Mouse (Mus musculus): ENCODE data around the gene D630003M21Rik.

Gene D630003M21Rik

DNA sequence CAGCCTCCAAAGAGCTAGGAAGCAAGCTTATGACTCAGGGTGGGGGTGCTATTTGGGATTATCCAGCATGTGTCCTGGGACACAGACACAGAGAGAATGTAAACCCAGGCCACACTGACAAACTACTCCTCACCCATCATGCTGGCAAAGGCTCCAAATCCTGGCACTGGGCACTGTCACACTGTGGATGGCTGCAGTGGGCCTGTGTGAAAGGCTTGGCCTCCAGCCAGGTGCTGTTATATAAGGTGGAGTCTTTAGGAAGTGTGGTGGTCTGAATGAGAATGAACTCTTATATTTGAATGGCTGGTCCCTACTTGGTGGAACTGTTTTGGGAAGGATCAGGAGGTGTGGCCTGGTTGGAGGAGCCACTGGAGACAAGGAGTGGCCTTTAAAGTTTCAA lies 7.7 kb upstream of the D630003M21Rik start:
- DNase-seq (ENCODE audit: low read depth, low spot score), result no peak

DNA sequence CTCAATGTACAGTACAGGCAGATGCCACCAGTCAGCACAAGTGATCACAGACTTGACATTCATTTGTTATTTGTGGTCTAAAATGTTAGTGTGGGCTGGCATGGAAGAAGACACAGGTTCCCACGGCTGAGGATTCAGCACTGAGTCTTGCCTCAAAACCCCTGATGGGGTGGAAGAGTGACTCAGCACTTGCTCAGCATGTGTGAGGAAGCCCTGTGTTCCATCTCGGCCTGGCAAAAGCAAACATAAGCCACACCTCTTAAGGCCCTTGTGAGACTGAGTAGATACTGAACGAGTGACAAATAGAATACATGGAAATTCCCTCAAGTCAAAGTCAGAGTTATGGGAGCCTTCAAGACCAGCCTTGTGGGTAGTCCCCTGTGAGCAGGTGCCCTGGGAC lies 4.1 kb upstream of the D630003M21Rik start:
- DNase-seq (ENCODE audit: low read depth, low spot score), result no peak

DNA sequence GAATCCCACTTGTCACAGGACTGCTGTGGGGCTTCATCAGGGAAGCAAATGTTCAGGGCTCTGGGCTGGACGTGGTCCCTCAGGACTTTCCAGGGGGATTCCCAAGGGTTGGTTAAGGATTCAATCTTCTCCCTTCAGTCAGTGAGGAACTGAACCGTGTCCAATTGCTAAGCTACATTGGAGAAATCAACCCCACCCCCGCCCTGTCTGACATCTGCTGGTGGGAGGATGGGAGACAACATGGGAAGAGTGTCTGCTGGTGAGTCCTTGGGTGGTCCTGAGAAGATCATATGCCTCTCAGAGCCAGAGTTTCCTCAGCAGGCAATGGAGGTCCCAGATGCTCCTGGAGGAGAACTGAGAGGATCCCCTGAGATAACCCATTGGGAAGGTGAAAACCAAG lies 3.4 kb upstream of the D630003M21Rik start:
- no peak for DNase-seq (ENCODE audit: low read depth, low spot score)

DNA sequence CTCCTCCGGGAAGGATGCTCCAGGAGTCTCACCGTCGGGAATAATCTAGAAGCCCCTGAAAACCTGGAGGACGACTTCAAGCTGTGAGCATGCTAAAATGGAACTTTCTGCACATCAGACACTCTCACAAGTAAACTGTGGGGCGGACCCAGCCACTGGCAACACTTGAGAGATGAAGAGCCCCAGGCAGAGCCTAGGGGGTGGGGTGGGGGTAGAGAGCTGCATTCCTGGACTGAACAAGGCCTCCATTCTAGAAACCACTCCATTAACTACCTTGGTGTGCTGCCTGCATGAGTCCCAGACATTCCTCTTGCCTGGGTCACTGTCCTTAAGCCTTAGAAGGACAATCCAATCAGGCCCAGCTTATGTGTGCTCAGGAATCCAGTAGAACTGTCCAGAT lies 2.0 kb upstream of the D630003M21Rik start:
- no peak for DNase-seq (ENCODE audit: low read depth, low spot score)

DNA sequence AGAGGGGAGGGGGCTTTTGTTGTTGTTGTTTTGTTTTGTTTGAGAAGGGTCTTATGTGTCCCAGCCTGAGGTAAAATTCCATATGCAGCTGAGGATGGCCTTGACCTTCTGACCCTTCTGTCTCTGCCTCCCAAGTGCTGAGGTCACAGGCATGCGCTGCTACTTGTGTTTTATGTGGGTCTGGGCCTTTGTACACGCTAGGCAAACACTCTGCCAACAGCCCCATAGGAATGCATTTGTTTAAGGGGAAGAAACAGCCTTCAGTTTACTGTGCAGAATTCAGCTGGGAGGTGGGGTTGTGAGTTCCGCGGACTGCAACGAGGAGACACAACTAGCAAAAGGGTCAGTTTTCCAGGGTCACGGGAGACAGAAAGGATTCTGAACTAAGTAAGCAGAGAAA lies 1.6 kb upstream of the D630003M21Rik start:
- no peak for DNase-seq (ENCODE audit: low read depth, low spot score)

DNA sequence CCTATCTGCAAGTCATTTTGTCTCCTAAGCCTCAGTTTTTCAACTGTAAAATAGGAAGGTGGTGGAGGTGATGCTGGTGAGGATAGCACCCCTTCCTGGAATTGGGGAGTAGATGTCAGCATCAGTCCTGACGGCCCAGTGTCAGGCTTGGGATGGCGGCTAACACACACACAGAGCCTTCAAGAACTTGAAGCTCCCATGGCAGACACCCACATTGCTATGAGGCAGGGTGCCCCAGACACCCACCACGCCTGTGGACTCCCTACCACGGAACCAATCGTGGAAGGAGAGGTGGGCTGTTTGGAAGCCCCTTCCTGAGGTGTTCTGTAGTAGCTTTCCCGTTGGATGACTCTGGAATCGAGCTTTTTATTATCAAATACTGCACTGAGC lies 476 bp upstream of the D630003M21Rik start:
- DNase-seq (ENCODE audit: low read depth, low spot score), result no peak

DNA sequence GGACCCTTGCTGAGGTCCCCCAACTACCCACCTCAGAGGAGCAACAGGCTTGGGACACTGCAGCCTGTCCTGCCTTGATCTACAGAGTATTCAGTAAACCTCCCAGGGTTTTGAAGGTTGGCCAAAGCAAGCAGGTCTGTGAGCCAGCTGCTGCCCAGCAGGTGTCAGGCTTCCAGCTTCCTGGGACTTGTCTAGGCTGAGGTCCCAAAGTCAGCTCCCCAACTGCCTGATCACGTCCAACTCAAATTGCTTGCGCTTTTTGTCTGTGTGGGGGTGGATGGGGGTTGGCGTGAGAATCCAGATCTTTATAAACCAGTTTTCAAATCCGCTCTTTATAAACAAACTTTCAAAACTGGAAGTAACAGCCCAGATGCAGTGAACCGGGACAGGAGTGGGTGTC lies 3.7 kb downstream of the D630003M21Rik start:
- DNase-seq (ENCODE audit: low read depth, low spot score), result no peak

DNA sequence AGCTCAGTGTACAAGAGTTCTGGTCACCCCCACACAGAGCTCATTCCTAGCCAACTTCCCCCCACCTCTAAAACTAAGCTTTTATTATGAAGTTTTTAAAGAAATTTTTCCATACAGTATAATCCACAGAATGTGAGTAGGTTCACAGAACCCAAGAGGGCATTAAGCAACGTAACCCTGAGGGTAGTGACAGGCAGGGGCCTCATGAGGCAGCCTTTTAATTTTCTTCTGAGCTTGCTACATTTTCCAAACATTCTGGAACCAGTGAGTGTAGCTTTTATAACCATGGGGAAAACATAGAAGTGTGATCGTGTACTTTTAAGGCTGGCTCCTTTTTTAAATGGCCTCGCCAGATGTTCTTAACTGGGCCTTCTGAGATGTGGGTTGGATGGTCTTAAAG lies 5.5 kb downstream of the D630003M21Rik start:
- no peak for DNase-seq (ENCODE audit: low read depth, low spot score)

DNA sequence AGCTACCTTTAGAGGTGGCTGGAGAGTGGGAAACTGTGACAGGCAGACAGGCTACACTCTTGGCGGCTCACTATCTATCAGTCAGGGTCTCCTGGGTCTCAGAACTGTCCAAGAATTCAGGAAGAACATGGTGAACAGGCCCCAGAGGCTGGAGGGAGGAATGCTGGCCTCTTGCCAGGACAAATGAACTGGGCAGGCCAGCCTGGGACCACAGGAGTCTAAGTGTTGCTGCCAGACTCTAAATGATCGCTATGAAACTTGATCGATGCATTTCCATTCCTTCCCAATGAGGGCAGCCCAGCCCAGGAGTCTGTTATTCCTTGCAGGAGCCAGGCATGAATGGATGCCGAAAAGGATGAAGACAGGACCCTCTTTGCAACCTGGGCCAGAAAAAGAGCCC lies 6.4 kb downstream of the D630003M21Rik start:
- DNase-seq (ENCODE audit: low read depth, low spot score), result no peak

DNA sequence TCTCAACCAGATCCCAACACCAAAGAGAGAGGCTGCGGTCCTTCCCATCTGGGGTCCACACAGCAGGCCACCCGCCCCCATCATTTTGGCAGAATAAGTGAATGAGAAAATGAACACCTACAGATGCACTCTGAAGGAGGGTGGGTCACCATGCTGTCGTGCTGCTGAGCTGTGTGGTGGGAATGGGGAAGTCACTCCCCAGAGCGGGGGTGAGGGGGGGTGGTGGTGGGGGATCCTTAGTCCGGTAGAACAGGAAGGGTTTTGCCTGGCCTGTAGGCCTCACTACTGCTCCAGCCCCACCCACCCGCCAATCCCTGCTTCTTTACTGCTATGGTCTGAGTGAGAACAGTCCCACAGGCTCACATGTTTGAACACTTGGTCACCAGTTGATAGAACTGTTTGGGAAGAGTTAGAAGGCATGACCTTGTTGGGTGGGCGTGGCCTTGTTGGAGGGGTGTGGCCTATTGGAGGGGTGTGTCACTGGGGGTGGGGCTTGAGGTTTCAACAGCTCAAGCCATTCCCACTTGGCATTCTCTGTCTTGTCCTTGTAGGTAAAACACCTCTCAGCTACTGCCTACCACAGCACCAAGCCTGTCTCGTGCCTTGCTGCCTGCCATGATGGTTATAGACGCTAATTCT lies 7.5 kb downstream of the D630003M21Rik start:
- no peak for DNase-seq (ENCODE audit: low read depth, low spot score)

DNA sequence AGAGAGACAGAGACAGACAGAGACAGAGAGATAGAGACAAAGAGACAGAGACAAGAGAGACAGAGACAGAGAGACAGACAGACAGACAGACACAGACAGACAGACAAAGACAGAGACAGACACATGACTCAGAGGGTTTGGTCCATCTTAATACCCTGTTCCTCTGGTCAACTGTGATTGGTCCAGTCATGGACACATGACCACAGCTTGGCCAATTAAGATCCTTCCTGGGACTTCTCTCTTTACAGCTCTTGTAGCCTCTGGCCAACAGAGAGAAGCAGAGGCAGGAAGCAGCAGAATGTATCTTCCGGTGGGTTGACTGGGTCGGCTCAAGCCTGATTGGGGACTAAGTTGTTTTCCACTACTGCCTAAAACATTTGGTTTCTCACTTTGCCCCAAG lies 9.5 kb downstream of the D630003M21Rik start:
- DNase-seq (ENCODE audit: low read depth, low spot score), result no peak

DNA sequence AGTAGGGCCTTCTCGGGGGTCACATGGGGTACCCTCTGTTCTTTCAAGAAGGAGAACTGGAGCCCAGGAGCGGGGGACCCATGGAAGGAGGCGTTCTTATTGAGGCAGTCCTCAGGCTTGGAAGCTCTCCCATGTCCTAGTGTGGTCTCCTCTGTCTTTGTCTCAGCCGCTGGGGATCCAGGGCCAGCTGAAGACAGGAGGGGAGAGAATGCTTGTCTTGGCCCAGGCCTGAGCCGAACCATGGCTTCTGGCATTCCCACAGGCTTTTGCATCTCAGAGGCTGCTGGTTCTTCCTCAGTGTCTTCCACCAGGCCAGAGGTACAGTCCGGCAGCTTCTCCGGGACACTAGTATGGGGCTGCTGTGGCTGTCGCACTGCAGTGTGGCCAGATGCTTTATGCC lies 12.5 kb downstream of the D630003M21Rik start:
- DNase-seq (ENCODE audit: low read depth, low spot score), result no peak

DNA sequence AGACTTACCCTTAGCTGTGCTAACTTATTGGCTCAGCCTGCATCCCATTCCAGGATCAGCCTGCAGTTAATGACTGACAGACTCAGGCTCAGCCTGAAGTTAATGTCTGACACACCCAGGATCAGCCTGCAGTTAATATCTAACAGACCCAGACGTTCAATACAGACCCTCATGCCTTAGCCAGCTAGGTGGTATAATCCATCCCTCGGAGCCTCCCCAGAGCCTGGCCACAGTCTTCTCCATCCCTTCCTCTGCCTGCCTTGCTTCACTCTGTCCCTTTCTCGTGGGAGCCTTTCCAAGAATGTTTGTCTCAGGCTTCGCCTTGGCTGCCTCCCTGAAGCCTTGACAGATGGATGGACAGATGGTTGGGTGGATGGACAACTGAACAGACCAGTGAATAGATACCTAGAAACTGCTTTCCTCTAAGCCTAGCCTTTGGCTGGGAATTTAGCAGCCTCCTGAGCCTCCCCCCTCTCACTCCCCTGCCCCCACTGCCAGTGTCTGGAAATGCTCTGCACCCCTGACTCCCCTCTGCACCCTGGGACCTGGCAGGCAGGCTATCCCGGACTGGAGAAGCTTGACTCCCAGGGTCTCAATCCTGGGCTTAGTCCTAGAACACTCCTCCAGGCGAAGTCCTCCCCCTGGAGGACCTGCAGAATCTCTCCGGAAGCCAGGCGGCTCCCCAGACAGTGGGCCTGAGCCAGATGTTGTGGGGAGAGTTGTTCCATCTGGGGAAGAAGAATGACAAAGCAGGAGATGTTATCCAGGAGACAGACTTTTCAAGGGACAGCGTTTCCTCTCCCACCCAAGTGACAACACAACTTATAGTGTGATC lies 13.5 kb downstream of the D630003M21Rik start:
- DNase-seq (ENCODE audit: low read depth, low spot score), result no peak

DNA sequence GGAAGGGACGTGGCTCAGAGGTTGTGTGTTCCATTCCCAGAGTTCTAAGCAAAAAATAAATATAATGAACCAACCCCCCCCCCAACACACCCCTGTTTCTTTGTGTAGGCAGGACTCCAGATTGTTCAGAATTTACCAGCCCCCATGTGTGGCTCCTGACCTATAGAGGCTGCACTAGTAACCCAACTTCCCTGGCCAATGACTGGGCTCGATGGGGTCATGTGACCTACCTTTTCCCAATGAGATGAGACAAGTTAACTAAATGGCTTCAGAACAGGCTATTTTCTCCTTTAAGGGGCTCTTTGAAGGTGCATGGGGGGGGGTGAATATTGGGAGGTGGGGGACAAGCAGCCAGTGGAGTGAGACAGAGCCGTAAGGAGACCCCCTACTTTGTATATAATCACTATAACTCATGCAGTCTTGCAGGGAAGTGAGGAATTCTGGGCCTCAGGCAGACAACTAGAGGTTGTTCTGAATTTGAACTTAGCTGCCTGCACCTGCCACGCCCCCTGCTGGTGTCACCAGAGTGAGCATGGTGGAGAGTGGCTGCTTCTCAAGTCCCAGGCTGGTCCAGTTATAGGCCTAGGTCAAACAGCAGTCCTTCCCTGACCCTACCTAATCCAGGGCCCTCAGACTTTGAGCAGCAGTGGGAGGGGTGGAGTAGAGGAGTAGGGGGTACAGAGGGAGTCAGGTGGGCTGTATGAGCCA lies 17.1 kb downstream of the D630003M21Rik start:
- no peak for DNase-seq (ENCODE audit: low read depth, low spot score)

DNA sequence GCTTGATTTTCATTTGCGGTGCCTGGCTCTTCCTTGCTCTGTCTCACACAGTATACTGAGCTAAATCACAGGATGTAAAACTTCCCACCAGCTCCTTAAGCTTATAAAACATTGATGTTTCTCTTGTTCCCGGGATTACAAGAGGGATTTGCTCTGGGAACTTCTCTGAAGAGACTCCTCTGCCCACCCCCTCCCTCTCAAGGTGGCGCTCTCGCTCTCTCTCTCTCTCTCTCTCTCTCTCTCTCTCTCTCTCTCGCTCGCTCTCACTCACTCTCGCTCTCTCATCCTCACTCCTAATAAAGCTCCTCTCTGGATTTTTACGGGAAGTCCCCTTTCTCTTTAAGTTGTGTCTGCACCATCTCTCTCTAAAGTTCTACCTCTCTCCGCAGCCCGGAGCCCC lies 18.1 kb downstream of the D630003M21Rik start:
- no peak for DNase-seq (ENCODE audit: low read depth, low spot score)

DNA sequence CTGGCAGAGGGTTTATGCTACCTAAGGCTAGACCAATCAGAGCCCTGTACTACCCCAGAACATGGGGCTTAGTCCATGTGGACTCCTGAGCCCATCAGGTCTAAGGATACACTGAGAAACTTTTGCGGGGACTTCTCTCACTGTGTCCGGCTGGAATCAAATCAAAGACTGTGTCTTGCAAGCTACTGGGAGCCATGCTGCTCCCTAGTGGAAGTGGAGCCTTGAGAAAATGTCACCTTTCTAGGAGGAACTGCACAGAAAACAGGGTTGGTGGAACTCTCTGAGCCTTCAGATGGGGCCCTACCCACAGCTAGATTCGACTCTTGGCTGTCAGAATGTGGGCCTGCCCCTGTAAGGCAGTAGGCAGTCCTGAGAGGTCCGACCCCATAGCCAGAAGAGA lies 18.5 kb downstream of the D630003M21Rik start:
- no peak for DNase-seq (ENCODE audit: low read depth, low spot score)

DNA sequence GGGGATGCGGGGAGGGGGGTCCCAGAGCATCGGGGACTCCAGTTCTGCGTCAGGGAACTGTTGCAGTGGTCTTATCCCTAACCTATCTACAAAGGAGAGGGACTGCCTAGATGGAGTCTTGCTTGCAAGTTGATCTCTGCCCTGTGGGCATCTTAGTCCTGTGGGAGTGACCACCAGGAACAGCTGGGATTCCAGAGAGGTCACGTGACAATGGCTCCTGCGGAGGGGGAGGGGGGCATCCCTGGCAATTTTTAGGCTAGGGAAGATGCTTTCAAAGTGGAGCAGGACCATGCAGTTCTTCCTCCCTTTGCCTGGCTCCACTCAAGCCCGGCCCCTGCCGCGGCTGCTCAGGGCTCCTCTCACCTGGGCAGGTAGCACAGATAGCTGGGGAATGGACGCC lies 19.2 kb downstream of the D630003M21Rik start:
- no peak for DNase-seq (ENCODE audit: low read depth, low spot score)

DNA sequence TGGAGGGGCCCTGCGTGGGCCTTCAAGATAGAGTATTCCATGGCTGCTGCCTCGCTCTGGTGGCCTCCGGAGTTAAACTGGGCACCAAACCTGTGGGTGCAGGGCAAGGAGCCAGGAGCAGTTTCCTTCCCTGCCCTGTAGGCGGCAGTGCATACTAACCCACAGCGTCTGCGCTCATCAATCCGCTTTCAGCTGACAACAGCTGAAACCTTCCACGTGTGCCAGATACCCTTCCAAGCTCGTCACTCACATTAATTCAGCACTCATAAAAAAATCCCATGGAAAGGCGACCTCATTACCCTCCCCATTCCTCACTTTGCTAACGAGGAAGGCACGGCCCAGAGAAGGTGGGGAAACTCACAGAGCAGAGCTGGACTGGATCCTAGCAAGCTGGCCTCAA lies 21.2 kb downstream of the D630003M21Rik start:
- no peak for DNase-seq (ENCODE audit: low read depth, low spot score)

DNA sequence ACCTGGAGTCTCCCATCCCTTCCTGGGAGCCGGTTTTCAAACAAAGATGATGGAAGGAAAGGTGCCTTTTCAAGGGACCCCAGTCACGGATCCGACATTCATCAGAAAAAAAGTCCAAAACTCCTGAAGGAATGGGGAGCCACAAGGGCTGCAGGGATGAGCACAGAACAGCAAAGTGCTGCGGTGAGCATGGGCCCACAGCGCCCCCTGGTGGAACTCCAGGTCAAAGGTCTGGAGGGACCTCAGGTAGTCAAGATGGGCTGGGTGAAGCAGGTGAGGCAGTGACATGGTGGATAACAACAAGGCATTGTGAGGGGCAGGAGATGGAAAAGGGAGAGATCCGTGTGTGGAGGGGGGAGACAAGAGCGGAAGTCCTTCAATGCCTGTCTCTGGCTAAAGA lies 24.9 kb downstream of the D630003M21Rik start:
- DNase-seq (ENCODE audit: low read depth, low spot score), result no peak

DNA sequence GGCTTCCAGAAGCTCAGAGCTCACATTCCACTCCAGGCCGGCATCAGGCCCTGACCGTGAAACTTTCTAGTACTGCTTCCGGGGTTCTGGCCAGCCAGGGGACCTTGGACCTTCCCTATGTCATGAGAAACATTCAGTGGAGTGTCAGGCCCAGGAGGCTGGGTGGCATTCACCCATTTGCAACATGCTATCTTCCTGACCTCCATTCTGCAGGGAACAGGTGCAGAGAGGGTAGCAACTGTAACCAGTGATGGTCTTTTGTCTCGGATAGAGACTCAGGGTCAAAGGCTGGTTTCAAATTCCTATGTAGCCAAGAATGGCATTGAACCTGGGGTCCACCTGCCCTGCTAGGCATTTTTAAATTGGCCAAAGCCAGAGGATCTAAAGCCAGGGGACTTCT lies 25.3 kb downstream of the D630003M21Rik start:
- DNase-seq (ENCODE audit: low read depth, low spot score), result no peak

DNA sequence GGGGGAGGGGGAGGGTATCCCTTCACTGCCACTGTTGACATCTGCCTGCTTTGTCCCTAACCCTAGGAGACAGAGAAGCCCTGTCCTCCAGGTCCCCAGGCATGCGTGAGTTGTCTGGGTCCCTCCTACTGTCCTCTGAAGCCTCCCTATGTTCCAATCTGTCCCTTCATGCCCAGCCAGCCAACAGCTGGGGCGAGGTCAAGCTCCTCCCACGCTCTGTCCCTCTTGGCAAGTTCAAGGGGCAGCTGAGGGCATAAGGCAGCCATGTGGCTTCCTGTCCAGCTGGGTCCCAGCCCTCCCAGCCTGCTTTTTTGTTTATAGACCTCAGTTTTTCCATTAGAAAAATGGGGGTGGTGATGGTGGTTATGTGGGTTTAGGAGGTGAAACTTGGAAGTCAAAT lies 29.7 kb downstream of the D630003M21Rik start:
- DNase-seq (ENCODE audit: low read depth, low spot score), result no peak

DNA sequence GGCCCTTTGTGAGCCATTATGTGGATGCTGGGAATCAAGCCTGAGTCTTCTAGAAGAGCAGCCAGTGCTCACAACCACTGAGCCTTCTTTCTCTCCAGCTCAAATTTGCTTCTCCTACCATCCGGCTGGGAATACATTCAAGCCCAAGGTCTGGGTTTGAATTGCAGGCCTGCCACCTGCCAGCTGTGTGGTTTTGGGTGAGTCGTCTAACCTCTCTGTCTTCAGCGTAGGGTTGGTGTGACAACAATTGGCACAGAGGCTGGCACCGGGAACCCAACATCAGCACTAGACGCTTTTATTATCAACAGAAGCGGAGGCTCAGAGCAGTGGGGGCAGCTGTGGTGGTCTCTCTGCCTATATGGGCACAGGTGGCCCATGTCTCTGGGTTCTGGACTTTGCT lies 30.2 kb downstream of the D630003M21Rik start:
- no peak for DNase-seq (ENCODE audit: low read depth, low spot score)

DNA sequence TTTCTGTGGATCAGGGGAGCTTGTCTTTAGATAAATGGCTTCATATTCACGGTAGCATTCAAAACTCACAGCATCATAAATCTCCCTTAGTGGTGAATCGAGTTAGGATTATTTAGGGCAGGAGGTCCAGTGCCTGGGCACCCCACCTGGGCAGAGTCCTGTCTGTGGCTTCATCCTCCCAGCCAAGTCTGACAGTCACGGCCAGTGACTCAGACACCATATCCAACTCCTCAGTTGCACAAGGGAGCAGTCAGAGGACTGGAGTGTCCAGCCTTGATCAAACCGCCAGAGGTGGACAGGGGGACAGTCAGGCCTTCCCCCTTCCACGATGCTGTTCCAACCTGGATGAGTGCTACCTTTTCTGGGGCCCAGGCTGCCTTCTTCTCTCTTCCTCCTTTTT lies 31.1 kb downstream of the D630003M21Rik start:
- DNase-seq (ENCODE audit: low read depth, low spot score), result no peak
